ENCODE assay signal across 17 mouse cellular contexts in genomic region chr5:117111774-117112112, GRCm38 (mm10). TPM values are rescaled to one million over a fixed set of nuclear protein-coding genes. Genes with fewer than 3 reads are reported as not detected.
DNase-seq lines count a peak whose midpoint lies in the region; ATAC-seq lines count a peak whose summit lies in the region.
"Had no signal": no experiment of that assay in that cellular context is flagged by ENCODE, and none has a peak within 500 bp of the region (broad histone marks: within the 10 kb centered on the region; RNA-seq: fewer than 3 reads in every experiment).

No protein-coding gene starts in this region.

- peak; percentile 23 for DNase-seq in cerebellum, adult 9-10 months
- peak; percentile 48 for DNase-seq in naive thymus-derived CD4-positive, alpha-beta T cell, adult 2 months (ENCODE audit: low read depth)
- peak; percentile 47 for DNase-seq in thymus, postnatal 25 days
- no peak for DNase-seq in layer of hippocampus, adult 8-10 months (ENCODE audit: low spot score in 2 of 2)
- no peak for DNase-seq in neural tube, embryonic 10.5 days (ENCODE audit: extremely low spot score, low spot score)
- DNase-seq in ovary, adult 18-20 months (ENCODE audit: low spot score), result no peak
- DNase-seq: adrenal gland, adult 8-10 months; adrenal gland, postnatal 36 days; B cell, adult 2 months; cerebellum, adult 11-12 months; cerebellum, adult 9-11 months; cerebellum, postnatal 36 days; gastrocnemius, adult 2 months; gastrocnemius, postnatal 25 days; heart, postnatal 36 days had no signal

- ATAC-seq in cerebellum, adult (ENCODE audit: insufficient number of reproducible peaks, low FRiP score, low TSS enrichment), result no peak
- ATAC-seq: forebrain, embryonic 14.5 days had no signal

RNA-seq across cellular contexts. Expression of gene Suds3, which starts 4.2 kb away (rescaled TPM):
- total RNA-seq in layer of hippocampus, adult 8-10 months (2022), result 100 to 1,000 TPM; 110 to 124 (median 116) TPM

RNA-seq across cellular contexts. Expression of gene Taok3, which starts 8.2 kb away (rescaled TPM):
- 10 to 100 TPM; 55.8 to 65.4 (median 61.2) TPM for total RNA-seq in layer of hippocampus, adult 8-10 months (2022)

Comparison
In these comparisons a context has a peak if more than half of its experiments do, and no peak if none do; other contexts are left out.
1. DNase-seq: peak in cerebellum, adult 9-10 months (single experiment), naive thymus-derived CD4-positive, alpha-beta T cell, adult 2 months (single experiment) and thymus, postnatal 25 days (single experiment); none in layer of hippocampus, adult 8-10 months (0 of 2), neural tube, embryonic 10.5 days (single experiment) and ovary, adult 18-20 months (single experiment).